Mouse (Mus musculus) layer of hippocampus, postnatal 14 days (tissue): ENCODE results near the gene Gm10382. TPM values are rescaled to one million over a fixed set of nuclear protein-coding genes. Genes with fewer than 3 reads are reported as not detected.

ENCODE experiments used
- DNase-seq, 2 experiments: peaks; one replicate each; pipeline ENCODE4 v3.0.0; 2021 to 2022; ENCODE audit warnings: low spot score in 2 of 2, mixed read lengths in 1 of 2
- total RNA-seq, 2 experiments: library from RNA; stranded (reverse); gene quantifications; 2 replicates each; pipeline ENCODE4 v1.2.3; 2021

Gene Gm10382
- total RNA-seq, 2 experiments from 2014 or later = 0.28 to 0.52 TPM

GRCm38 (mm10) chr5:125392618-125392976 is 3.5 kb downstream of the Gm10382 start:
- DNase-seq = no peak

- DNase-seq = peak; percentile 96 to 97
Observed at GRCm38 (mm10) chr5:125392977-125393621, 4.0 kb downstream of the Gm10382 start.

GRCm38 (mm10) chr5:125393622-125394603 is 4.8 kb downstream of the Gm10382 start:
- DNase-seq = peak; percentile 72 to 79

- no peak for DNase-seq
Observed at GRCm38 (mm10) chr5:125395008-125395407, 5.9 kb downstream of the Gm10382 start.

GRCm38 (mm10) chr5:125400903-125401302 is 11.8 kb downstream of the Gm10382 start:
- no peak for DNase-seq

GRCm38 (mm10) chr5:125402476-125402875 is 13.4 kb downstream of the Gm10382 start:
- no peak for DNase-seq

GRCm38 (mm10) chr5:125402991-125403390 is 13.9 kb downstream of the Gm10382 start:
- DNase-seq = no peak

GRCm38 (mm10) chr5:125403481-125404465 is 14.7 kb downstream of the Gm10382 start:
- DNase-seq = peak; percentile 75 to 87

- DNase-seq = no peak
Observed at GRCm38 (mm10) chr5:125404536-125404902, 15.4 kb downstream of the Gm10382 start.

- DNase-seq = peak; percentile 75 to 89
Observed at GRCm38 (mm10) chr5:125404903-125405545, 15.9 kb downstream of the Gm10382 start.

GRCm38 (mm10) chr5:125405546-125406248 is 16.6 kb downstream of the Gm10382 start:
- peak; percentile 93 to 95 for DNase-seq

- peak; percentile 57 to 74 for DNase-seq
Observed at GRCm38 (mm10) chr5:125406322-125407016, 17.3 kb downstream of the Gm10382 start.

- DNase-seq = no peak
Observed at GRCm38 (mm10) chr5:125407020-125407830, 18.1 kb downstream of the Gm10382 start.

GRCm38 (mm10) chr5:125407910-125408575 is 18.9 kb downstream of the Gm10382 start:
- DNase-seq = no peak

GRCm38 (mm10) chr5:125408842-125409241 is 19.7 kb downstream of the Gm10382 start:
- peak; percentile 88 to 94 for DNase-seq

- peak; percentile 52 to 65 for DNase-seq
Observed at GRCm38 (mm10) chr5:125409348-125410090, 20.4 kb downstream of the Gm10382 start.

- peak; percentile 66 to 85 for DNase-seq
Observed at GRCm38 (mm10) chr5:125411972-125412530, 22.9 kb downstream of the Gm10382 start.
